Mouse (Mus musculus) left cerebral cortex, postnatal 10 days (tissue): ENCODE data around the gene Ppat. TPM values are rescaled to one million over a fixed set of nuclear protein-coding genes. Genes with fewer than 3 reads are reported as not detected.
"Not testable (repeated sequence)": the region's sequence is repeated elsewhere in the genome, so short reads cannot be mapped to it uniquely, and the experiment has no call there.

Experiments
- DNase-seq, 2 experiments: peaks; one replicate each; pipeline ENCODE4 v3.0.0; 2021 to 2022; ENCODE audit warnings: low spot score in 2 of 2, mixed read lengths in 1 of 2; ENCODE audit errors: extremely low spot score in 1 of 2
- intact Hi-C: fragments of 180-260 bp; cut with DNase I; formaldehyde crosslinking; loops from one replicate; pipeline ENCODE4 v1.15.1; 2025
- total RNA-seq, 2 experiments: library from RNA; stranded (reverse); gene quantifications; 2 replicates each; pipeline ENCODE4 v1.2.3; 2021

The Ppat gene
- total RNA-seq: 10 to 100 TPM; 19.9 to 23.2 TPM

DNA sequence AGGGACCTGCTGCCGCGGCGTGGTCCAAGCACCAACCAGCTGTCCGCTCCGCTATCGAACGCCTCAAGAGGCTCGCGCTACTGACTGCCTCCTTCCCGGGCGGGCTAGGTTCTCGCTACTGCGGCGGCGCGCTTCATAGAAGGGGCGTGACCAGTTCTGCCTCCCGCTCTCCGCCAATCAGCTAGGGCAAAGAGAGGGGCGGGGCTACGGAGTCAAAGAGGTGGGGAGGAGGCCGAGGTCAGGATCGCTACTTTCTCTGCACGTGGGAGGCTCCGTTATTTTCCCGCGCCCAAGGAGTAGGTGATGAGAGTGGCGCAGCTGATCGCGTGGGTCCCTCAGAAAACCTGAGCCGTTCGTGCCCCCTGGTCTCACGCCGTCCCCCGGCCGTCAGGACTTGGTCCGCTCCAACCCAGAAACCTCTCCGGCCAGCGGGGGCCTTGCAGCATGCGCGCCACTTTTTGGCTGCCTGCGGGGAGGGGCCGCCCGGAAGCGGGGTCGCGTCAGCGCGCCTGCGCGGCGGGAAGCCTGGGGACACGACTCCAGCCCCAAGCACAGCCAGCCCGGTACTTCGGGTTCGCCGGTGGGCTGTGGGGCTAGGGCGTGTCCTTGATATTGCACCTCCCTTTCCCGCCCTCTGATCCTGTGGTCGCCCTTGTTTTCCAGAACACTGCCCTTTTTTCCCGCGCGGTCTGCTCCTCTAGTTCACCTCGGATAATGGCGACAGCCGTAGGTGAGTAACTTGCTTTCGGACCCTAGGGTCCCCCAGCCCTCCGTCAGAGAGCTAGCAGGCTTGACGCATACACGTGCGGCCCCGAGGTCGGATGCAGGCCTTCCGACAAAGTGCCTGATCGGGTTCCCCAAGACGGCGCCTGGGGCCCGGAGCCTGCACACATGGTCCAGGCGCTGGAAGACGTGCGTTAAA is at the start of gene Ppat, which contains the start of gene Paics:
Gene Ppat (minus strand): TSS at position 473 of the 922 bp plus-strand sequence.
Gene Paics (plus strand): TSS at position 202 of the 922 bp plus-strand sequence.
- intact Hi-C loops: loop anchor here (2.0 kb wide), 1 partner anchor 43 kb away; no protein-coding TSS in a partner anchor

DNA sequence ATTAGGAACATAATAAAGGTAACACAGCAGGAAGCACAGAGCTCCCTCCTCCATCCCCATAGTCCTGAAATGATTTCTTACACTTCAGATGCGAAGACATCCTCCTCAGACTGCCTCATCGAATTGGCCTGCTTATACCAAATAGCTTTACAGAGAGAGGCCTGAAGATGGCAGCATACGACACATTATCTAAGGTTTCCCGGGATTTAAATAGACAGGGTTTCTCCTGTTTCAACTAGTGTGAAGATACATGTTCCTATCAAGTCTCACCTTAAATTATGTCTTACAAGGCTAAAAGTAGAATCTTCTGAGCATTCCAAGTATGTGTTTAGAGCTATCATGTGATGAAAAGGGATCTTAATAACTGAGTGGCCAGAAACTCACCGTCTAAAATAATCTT is 47.0 kb upstream of the Ppat start:
- peak in 1 of 2 experiments; percentile 34 for DNase-seq

More for the DNA sequence above, at the start of gene Ppat, which contains the start of gene Paics:
- peak; percentile 96 to 100 for DNase-seq

DNA sequence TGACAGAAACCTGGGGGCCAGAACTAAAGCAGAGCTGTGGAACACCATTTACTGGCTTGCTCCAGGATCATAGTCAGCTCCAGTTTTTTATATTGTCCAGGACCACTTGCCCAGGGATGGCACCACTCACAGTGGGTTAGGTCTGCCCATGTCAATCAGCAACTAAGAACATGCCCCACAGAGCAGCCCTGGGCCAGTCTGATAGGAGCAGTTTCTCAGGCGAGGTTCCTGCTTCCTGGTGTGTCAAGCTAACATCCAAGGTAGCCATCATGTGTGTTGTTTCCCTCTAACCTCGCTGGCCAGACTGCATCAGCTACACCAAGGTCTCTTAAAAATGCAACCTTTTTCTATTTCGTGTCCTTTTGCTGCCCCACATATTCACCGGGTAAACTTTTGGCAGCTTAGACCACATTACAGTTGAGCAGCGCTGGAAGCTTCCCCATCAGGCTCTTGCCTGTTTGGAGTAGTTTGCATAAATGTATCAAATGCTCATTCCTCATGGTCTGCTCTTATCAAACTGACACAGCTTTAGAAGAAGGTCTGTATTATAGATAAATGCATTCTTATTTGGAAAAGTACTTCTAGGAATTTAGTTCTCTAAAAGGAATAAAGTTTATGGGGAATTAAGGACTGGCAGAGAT is 41.9 kb upstream of the Ppat start:
- intact Hi-C loops: loop anchor here (10.0 kb wide), 1 partner anchor 332 kb away; no protein-coding TSS in a partner anchor
- no peak for DNase-seq

More for the DNA sequence above, 47.0 kb upstream of the Ppat start:
- intact Hi-C loops: loop anchor here (5.0 to 10.0 kb wide), 4 partner anchors 74 to 326 kb away; no protein-coding TSS in a partner anchor

DNA sequence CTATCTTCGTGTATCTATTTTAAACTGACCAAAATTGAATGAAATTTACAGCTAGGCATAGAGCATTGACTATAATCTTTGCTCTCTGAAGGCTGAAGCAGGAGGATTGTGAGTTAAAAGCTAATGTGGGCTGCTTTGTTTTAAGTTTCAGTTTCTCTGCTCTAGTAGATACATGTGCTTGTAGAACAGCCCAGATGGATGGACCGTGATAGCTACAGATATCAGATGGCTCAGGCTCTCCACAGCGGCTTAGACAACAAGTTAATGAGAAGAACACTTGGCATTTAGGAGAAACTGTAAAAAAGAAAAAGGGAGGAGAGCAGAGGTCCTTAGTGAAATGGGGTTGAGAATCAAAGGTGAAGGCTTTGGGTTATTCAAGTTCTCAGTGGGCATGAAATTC is 39.4 kb upstream of the Ppat start:
- intact Hi-C loops: loop anchor here (10.0 kb wide), 1 partner anchor 334 kb away; no protein-coding TSS in a partner anchor

DNA sequence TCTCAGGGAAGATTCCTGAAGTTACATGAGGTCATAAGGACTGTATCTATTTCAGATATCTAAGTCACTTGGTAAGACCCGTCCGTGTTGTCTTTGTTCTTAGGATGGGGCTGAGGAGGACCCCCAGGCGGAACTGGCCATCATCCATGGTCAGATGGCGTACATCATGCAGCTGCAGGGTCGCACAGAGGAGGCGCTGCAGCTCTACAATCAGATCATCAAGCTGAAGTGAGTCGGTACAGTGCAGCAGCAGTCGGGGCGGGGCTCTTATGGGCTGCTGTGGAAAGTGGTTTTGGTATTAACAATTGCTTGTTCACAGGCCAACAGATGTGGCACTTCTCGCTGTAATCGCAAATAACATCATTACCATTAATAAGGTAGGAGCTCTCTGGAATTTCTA is 32.6 kb upstream of the Ppat start:
- no peak for DNase-seq
- intact Hi-C loops: no loop called here

More for the DNA sequence above, 39.4 kb upstream of the Ppat start:
- DNase-seq: no peak

DNA sequence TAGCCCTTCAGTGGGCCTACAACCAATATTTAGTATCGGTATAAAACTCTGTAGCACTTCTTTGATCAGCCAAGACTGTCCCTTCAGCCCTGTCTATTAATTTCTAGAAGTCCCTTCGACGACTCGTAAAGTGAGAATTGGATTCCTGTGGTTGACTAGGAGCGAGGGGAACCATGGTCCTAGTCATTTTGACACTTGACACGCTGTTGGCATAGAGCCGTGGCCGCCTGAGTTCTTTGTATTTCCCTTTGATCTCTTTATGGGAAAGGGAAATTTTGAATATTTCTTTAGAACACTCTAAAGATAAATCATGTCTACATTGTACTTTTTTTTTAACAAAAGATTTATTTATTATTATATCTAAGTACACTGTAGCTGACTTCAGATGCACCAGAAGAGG is 24.4 kb upstream of the Ppat start:
- intact Hi-C loops: no loop called here

DNA sequence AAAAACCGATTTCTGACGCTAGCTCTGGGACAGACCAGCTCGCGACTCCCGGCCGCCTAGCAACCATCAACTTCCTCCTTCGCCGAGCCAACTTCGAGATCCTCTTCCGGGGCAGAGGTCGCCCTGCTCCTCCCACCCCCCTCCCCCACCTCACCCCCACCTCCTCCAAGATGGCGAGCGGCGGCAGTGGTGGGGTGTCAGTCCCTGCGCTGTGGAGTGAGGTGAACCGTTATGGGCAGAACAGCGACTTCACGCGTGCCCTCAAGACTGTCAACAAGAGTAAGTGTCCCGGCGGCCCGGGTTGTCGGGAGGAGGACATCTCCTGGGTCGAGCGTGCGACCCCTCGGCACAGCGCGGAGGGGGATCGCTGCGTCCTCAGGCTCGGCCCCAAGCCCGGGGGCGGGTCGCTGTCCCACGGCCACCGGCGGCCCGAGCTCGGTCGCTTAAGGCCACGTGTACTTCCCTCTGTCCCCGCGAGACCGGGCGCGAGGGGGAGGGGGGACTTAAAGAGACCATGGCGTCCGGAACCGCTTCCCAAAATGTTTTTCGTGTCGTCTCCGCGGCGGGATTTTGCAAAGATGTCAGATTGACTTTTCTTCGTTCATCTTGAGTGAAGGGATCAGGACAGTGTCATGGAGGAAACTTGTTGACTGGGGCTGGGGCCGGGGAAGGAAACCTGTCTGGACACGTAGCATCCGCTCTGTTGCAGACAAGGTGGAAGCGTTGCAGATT is 23.3 kb upstream of the Ppat start, which contains the start of gene Srp72:
Gene Srp72 (plus strand): TSS at position 130 of the 732 bp plus-strand sequence.
- intact Hi-C loops: no loop called here
- peak; percentile 86 to 92 for DNase-seq

More for the DNA sequence above, 24.4 kb upstream of the Ppat start:
- DNase-seq: no peak

DNA sequence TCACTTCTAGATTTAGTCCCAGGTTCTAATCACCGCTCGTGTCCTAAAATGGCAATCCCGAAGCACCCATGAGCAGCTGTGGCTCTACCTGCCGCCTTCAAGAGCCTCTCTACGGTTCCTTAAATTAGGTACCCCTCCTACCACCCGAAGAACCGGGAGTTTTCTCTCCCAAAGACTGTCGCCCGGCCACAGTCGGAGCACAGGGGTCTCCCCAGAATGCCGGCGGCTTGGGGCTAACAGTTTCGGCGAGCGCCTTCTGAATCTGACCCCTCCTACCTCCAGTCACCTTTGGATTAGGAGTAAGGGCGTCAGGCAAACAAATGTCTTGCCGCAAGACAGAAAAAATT is 22.8 kb upstream of the Ppat start:
- intact Hi-C loops: no loop called here
- no peak for DNase-seq

DNA sequence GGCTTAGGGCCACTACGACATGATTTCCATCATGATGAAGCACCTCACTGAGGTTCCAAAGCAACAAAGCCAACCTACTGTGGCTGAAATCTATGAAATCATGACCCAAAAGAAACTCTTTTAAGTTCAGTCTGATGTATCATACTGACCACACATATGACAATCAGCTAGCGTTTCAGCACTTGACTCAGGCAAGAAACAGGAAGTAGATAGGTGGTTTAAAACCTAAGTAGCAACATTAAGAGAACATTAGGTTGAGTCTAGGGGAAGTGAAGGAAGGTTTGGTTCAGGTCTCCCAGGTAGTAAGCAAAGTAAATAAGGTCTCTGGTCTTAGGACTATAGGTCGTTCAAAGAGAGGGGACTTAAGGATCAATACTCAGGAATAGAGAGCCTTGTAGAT is 22.1 kb upstream of the Ppat start:
- intact Hi-C loops: no loop called here
- no peak for DNase-seq

DNA sequence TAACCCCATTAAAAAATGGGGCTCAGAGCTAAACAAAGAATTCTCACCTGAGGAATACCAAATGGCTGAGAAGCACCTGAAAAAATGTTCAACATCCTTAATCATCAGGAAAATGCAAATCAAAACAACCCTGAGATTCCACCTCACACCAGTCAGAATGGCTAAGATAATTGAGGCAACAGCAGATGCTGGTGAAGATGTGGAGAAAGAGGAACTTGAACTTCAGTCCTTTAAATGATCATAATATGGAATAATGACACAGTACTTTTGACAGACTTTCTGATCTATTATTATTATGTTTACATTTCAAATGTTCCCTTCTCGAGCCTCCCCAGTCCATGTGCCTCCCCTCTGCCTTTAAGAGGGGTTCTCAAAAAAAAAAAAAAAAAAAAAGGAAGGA is 19.7 kb upstream of the Ppat start:
- intact Hi-C loops, DNase-seq: not testable (repeated sequence)

DNA sequence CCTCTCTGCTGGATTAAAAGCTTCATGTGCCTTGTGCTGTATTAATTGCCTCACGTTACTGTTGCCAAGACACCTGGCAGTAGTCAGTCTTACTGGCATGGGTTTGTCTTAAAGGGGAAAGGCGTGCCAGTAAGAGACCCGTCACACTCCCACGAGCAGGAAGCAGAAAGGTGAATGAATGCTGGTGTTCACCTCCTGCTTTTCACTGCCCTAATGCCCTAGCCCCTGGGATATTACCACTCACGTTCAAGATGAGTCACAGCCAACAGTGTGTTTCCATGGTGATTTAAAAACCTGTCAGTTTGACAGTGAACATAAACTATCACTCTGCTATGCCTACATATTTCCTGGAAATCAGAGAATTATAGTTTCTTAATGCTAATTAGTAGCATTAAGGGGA is 17.9 kb upstream of the Ppat start:
- DNase-seq: no peak
- intact Hi-C loops: no loop called here

DNA sequence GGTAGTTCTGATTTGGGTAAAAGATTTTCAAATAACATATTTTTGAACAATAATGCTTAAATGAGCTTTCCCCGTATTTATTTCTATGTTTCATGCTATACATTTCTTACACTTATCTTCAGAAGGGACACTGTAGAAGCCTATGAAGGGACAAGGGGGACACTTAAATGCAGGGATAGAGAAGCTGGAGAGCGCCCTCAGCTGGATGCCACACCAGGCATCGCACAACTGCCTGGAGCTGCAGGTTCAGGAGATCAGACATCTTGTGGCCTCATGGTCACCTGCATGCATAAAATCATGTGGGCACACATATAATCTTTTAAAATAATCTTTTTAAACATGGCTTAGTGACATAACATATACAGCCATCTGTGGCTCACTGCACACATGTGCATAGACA is 13.3 kb upstream of the Ppat start:
- no peak for DNase-seq

DNA sequence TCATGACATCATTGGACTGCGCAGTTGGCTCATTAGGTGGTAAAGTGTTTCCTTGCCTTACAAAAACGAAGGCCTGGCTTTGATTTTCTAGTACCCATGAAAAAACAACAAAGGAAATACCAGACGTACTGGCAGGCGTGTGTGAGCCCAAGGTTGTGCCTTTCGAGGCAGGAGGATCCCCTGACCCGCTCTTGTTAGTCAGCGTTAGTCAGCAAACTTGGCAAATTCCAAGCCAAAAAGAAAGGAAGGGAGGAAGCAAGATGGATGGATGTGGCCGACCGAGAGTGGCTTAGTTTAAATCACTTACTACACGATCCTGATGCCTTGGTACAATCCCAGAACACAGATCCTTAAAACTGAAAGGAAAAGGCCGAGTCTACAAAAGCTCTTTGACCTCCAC is 11.2 kb upstream of the Ppat start:
- intact Hi-C loops: no loop called here
- DNase-seq: no peak

More for the DNA sequence above, 13.3 kb upstream of the Ppat start:
- intact Hi-C loops: no loop called here

DNA sequence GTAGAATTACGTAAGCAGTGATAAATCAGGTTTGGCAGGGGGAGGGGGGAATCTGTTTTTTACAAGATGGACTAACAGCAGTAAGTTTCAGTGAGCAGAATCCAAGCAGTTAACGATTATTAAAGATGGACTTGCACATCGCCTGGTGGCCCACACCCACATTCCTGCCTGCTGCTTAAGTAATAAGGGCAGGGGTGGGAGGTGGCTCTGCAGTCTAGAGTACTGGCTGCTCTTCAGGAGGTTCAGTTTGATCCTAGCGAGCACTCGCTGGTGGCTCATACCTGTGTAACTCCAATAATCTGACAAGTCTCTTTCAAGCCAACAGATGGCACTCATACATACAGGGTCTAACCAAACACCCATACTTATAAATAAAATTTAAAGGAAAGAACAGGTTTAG is 8.2 kb upstream of the Ppat start:
- no peak for DNase-seq
- intact Hi-C loops: no loop called here

DNA sequence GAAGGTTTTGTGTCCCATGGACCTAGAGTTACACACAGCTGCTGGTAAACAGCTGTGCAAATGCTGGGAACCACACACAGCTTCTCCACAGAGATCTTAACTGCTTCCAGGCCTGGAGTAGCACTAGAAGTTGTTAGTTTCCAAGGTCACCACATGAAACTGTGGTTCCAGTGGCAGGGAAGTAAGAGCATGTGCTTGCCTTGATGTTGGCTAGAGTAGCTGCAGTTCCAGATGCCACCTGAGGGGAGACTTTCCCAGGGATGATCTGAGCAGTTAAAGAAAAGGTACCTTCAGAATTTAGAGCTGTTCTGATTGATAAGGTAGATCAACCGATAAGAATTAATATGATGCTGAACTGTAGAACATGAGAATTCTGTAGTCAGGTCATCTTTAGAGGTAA is 6.6 kb upstream of the Ppat start:
- intact Hi-C loops: no loop called here
- no peak for DNase-seq

DNA sequence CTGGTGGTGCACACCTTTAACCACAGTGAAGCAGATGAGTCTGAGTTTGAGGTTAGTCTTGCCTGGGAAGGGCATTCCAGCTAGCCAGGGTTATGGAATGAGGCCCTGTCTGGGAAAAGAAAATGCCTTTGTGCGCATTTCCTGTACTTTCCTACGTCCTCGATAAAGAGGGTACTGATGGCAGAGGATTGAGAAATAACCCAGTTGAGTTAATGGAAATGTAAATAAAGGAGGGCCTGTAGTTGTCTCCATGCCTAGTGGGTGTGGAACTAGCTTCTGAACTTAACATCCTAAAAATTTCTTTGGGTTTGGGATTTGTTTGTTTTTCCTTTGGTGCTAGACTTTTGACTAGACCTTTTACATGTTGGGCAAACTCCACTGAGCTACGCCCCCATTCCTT is 4.1 kb upstream of the Ppat start:
- intact Hi-C loops: no loop called here
- DNase-seq: no peak

DNA sequence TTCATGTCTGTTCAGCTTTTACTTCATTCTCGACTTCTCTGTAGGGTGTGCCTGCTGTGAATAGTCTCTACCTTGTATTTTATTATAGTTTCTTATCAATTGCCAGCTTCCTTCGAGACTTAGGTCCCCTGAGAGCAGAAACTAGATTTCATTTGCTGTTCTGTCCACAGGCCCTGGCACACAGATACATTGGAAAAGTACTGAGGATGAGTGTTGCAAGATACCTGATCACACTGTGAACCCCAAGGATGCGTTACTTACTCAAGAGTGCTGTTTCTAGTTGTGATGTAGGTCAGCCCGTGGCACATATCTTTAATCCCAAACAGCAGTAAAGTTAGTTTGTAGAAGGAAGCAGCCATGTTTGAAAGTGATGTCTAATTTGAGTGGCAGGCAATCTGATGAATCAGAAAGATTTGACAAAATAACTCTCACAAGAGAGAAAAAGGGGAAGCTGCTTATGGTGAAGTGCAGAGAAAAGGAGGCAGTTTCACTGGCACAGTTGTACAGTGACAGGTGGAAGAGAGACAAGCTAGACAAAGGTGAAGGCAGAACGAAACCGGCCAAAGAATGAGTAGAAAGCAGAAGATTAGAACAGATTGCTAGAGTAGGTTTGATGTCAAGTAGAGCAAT is 3.0 kb upstream of the Ppat start:
- no peak for DNase-seq
- intact Hi-C loops: no loop called here

DNA sequence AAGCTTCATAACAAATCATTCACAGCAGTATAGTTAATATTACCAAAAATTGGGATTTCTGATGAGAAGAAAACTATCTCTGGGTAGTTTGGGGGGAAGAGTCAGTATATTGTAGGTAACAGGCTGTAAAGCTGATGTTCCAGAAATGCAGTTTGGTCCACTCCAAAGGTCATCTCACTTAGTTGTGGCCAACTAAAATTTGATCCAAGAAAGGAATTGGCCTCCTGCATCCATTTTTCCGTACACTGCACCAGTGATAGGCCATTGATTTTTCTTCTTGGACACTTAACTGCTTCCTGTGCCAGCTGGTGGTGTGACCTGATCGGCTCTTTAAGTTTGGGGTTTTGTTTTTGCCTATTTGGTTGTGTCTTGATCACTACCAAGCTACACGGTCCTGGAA is 2.4 kb upstream of the Ppat start:
- intact Hi-C loops: no loop called here
- DNase-seq: no peak
